Mouse (Mus musculus) CH12F3 (cell line): ENCODE data around the gene Ccdc42.

Source experiments
- in situ Hi-C: fragments of 300-500 bp; cut with MboI; formaldehyde crosslinking; loops from 2 replicates; pipeline ENCODE4 v1.14.3; 2020; ENCODE audit warnings: low sequenced_read_pairs

Ccdc42 gene

GRCm38 (mm10) chr11:68644781-68645180, 58.0 kb downstream of the Ccdc42 start:
- in situ Hi-C loops, result no loop called here
